Mouse (Mus musculus): ENCODE data around the gene Hspa12a. TPM values are rescaled to one million over a fixed set of nuclear protein-coding genes. Genes with fewer than 3 reads are reported as not detected.
A peak's percentile ranks its signal among the peaks of the same experiment; 100 is the strongest.

Gene Hspa12a
- total RNA-seq, 2 experiments from 2014 or later: 0.48 to 0.62 TPM

DNA sequence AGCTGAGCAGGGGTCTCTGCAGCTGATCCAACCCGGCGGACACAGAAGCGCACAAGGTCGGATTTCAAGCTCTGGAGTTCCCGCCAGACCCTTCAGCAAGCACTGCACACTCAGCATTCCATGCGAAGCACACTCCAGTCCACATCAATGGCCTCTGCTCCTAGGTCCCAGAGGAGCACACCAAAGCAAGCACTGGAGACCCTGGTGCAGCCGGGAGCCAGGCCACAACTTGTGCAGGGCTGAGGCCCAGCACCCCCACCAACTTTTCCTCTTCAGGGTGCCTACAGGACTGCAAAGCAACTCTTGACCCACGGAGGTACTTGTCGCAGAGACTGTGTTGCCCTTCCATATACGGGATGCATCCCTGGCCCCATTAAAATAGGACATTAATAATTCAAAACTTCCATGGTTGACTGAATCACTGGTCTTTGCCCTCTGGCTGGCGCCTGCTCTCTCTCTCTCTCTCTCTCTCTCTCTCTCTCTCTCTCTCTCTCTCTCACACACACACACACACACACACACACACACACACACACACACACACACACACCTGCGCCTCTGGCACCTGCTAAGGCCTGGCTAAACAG is 82.2 kb downstream of the Hspa12a start:
- no peak for ATAC-seq (ENCODE audit: poor library complexity, severe bottlenecking)

DNA sequence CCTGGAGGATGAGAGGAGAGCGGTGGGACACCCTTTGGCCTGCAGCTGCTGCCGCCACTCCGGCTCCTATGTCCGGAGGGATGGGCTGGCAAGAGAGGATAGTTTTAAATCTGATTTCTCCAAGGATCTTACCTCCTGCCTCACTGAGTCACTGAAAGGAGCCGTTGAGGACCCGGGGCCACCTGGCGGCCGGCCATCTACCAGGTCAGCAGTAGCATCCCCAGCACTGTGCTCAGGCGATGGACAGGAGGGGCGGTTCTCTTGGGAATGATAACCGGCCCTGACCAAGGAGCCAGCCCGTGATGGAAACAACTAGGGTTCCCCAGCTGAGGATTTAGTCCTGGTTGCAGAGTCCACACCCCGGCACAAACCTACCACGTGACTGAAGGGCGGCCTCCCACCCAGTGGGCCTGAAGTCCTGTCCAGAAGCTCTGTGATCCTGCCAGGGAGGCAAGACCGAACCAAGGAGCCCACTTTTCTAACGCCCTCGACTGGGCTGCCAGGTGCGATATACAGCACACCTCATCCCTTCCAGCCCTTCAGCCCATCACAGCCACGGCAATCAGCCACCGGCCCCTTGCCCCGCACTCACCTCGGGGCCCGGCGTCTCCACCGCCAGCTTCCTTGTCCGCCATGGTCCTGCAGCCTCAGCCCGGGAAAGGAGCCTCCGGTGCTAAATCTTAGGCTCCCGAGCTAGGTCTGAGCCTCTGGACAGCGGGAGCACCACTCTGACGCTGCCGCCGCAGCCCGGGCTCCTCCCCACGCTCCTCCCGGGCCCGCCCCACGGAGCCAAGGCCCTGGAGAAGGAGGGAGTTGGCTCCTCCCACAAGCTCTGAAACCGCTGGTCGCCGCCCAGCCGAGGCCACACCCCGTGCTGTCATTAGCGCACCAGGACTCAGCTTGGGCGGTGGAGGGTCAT is 82.9 kb downstream of the Hspa12a start:
- ATAC-seq (ENCODE audit: poor library complexity, severe bottlenecking): peak; percentile 86

DNA sequence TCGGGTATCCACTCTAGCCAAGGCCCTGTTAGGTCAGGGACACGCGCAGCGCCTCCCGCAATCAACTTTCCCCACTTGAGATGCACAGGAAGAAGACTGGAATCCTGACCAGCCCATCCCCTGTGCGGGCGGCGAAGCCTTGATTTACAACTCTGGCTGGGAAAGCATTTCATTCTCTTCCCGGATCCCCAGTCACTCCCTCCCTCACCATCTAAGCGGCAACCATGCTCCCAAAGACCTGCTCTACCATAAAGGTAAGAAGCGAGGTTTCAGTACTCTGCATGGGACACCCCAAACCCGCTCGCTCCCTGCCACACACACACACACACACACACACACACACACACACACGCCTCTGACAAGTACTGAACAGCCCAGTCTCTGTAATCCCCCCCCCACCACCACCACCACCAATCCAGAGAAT is 83.6 kb downstream of the Hspa12a start:
- ATAC-seq (ENCODE audit: poor library complexity, severe bottlenecking): no peak

DNA sequence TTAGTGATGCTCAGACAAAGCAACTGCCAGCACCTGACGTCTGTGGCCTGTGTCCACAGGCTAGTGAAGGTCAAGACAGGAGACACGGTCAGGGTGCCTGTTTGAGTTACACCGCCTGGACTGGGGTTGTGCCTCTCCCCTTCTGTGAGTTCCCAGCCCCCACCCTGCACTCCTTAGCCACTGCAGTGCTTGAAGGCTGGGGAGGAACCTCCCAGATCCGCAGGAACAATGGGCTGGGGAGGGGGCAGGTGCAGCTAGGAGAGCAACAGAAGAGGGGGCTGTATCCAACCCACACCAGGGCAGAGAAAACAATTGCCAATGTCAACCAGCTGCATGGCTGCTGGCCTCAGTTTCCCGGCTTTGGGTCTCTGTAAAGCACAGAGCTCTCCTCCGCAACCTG is 84.1 kb downstream of the Hspa12a start:
- no peak for ATAC-seq (ENCODE audit: poor library complexity, severe bottlenecking)

DNA sequence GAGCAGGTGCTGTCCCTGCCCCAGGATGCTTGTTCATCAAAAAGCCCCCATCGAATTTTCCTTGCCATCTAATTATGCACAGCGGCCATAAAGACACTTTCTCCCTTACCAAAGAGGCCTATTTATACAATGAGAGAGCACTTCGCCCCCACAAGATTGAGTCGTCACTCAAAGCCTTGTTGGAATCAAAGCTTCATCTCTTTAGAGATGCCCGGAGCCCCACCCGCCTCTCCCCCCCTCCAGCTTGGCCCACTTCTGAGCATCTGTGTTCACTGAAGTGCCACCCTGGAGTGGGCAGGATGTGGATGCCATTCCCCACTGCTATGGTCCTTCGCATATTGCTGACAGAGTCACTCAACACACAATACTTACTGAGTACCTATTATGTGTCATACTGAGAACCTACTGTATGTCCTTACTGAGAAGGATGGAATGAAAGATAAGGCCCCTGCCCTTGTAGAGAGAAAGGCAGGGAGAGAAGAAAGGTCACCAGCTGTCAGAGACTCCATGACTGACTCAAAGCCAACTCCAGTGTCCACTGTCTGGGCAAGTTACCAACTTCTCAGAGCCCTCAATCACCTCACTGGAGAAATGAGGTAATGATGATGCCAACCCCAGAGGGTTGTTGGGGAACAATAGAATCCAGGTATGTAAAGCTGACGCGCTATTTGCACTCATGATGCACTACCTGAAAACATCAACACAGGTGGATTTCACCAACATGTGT is 87.2 kb downstream of the Hspa12a start:
- ATAC-seq (ENCODE audit: poor library complexity, severe bottlenecking): no peak

DNA sequence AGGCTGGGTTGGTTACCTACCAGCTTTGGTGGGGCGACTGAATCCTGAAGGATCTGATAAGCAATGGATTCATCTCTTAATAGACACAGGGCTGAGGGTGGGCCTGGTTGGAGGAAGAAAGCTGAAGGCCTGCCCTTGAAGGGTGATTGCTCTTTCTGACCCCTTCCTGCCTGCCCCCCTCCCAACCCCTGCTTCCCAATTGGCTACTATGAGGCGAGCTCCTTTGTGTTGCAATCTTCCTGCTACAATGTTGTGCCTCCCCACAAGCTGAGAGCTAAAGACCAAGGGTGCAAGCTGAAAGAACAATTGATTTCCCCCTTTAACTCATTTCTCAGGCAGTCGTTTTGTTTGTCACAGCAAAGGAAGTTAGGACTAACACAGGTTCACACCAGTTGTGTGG is 88.6 kb downstream of the Hspa12a start:
- ATAC-seq (ENCODE audit: poor library complexity, severe bottlenecking): no peak

DNA sequence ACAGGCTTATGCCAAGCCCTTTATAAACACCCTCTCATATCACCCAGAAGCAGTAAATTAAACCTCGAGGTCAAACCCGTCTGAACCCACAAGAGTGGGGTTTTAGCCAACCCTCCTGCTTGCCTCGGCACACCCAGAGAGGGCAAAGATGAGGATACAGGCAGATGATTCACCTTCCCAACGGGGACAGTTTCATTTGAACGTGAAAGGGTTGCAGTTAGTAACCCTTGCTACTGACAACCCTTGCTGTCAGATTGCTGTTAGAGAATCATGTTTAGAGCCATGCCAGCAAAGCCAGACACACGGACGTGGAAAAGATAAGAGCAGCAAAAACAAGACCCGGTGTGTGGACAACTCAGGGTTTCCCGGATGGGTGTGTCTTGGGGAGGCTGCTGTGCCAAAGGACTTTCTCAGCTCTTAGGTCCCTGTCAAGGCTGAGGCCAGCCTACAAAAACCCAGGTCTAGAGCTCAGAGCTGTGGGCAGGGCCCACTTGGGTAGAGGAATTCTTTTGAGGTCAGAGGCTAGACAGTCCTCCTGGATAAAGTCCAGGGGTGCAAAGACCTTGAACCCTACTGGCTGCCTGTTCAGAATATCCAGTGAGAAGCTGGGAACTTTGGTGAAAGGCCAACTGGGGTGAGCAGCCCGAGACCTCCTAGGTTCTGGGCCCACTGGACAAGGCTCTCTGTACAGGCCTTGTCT is 90.3 kb downstream of the Hspa12a start:
- no peak for ATAC-seq (ENCODE audit: poor library complexity, severe bottlenecking)

DNA sequence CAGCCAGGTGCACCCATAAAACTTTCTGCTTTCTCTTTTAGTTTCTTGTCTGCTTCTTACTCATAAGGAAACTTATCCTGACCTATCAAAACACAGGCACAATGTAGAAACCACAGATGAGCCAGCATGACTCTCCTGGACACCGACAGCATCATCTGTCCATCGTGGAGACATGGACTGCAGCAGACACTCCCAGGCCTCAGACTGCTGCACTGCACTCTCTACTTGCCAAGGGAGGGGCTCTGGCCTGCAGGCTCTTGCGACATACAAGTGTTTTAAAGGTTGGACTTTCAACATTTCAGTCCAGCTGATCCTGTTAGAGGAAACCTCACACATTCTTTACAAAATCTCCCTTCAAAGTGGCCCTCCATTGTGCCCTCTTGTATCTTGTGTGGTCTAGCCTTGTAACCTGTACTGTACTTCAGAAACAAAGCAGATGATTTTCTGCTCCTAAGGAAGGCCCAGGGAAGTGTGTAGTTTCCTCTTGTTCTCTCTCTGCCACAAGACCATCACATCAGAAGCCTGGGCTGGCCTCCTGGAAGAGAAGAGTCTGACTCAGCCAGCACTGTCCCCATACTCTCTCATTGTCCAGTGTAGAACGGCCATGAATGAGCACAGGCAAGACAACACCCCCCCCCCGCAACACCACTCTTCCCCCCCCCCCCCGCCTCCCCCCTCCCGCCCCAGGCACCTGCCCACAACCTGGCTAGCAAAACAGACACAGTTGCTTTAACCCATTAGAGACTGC is 92.6 kb downstream of the Hspa12a start:
- peak; percentile 59 for ATAC-seq (ENCODE audit: poor library complexity, severe bottlenecking)

DNA sequence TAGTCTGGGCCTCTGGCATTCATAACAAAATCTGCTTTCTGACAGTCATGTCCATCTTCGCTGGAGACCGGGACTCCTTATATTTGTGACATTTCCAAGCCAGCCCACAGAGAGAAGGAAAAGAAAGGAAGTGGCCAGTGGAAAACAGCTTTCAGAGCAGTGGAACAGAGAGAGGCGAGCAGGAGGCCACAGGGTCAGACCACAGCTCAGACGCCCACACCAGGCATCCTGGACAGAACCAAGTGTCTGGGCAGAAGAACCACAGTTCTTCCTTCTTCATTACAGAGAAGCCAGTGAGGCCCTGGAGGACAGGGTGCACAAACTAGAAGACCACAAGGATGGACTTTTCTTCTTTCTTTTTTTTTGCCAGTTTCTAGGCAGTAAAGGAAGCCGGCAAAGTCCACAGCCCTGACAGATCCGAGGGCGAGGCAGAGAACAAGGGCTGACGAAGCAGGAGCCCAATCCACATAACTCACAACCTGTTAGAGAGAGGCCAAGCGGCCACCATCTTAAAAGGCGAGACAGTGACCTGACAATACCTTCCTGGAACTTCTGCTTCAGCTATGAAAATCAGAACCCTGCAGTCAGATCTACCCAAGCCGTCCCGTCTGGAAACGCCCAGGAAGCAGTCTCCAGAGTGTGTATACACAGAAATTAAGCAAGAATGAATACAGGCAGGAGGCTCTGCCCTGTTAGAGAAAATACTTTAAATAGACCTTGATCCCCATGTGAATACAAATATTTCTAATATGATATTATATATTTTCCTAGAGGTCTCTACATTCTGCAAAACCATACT is 93.9 kb downstream of the Hspa12a start:
- ATAC-seq (ENCODE audit: poor library complexity, severe bottlenecking): no peak

DNA sequence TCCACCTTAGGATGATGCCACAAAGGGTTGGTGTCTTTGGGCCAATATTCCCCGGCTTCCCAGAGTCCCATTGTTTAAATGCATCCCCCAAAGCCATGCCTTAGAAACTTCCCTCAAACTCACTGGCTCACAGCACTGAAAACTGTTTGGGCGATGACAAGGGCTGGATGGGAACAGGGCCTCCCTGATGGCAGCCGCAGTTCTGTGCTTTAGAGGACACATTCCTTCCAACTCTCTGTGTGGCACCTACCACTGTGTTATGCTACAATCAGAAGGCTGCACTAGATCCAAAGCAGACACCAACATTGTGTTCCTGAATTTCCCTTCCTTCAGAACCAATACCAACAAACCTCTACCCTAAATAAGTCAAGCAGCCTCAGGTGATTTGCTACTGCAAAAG is 99.8 kb downstream of the Hspa12a start:
- ATAC-seq (ENCODE audit: poor library complexity, severe bottlenecking): no peak

DNA sequence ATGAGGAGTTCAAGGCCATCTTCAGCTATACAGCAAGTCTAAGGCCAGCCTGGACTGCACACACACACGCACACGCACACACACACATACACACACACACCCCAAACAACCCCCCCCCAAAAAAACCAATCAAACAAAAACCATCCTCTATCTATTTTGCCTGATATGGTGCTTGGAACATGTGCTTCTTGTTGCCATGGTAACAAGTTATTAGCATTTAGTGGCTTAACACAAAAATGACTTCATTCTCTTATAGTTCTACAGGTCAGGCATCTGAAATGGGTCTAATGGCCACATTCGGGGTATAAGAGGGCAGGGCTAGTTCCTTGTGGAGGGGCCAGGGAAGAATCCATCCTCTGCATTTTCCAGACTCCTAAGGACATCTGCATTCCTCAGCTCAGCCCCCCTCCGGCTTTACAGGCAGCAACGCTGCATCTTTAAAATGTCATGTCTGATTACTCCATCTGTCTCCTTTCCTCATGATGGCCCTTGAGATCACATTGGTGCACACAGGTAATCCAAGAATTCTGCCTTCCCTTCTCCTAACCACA is 102.7 kb downstream of the Hspa12a start:
- no peak for ATAC-seq (ENCODE audit: poor library complexity, severe bottlenecking)

DNA sequence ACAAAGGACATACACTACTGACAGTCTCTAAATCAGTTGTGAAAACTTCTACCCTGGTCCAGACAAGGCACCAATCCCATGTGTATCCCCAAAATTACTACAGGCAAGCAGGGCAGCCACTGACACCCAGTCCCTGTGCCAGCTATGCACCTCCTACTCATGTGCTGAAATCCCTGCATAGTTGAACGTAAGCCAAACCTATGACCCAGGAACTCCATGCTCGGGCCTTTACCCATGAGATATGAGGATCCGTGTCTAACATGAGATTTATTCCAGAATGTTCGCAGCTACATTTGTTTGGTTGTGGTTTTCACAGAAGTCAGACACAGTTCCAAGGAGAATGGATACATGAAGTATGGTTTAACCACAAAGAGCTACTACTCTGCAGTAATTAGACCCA is 103.6 kb downstream of the Hspa12a start:
- ATAC-seq (ENCODE audit: poor library complexity, severe bottlenecking): no peak

DNA sequence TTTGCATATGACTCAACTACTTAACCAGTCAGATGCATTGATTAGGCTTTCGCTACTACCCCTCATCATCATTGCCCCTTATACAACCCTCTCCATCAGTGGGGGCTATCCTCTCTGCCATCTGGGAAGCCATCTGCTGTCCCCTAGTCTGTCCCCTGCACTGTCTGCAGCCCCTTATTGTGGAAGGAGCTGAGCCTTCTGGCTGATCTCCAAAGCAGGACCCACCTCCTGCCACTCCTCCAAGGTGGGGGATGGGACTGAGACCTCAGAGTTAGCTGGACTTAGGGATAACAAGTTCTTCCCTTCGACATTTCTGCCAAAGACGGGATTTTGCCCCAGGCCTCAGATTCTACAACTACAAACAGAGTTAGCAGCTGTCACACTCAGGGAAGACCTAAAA is 104.1 kb downstream of the Hspa12a start:
- no peak for ATAC-seq (ENCODE audit: poor library complexity, severe bottlenecking)

DNA sequence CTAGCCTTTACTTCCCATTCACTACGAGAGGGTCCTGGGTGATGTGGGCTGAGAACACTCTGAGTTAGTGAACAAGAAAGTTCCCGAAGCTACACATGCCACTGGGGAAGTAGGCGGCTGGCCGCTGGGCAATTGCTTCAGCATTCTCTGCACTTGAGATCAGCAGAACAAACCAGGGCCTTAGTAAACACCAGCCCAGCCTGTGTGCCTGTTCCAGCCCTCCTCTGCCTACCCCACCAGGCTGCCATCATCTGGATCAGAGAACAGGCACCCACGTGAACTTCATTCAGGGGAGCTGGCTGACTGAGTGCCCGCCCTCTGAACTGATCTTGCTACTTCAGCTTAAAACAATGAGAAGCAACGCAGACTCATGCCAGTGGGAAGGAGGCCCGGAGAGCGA is 104.7 kb downstream of the Hspa12a start:
- no peak for ATAC-seq (ENCODE audit: poor library complexity, severe bottlenecking)

DNA sequence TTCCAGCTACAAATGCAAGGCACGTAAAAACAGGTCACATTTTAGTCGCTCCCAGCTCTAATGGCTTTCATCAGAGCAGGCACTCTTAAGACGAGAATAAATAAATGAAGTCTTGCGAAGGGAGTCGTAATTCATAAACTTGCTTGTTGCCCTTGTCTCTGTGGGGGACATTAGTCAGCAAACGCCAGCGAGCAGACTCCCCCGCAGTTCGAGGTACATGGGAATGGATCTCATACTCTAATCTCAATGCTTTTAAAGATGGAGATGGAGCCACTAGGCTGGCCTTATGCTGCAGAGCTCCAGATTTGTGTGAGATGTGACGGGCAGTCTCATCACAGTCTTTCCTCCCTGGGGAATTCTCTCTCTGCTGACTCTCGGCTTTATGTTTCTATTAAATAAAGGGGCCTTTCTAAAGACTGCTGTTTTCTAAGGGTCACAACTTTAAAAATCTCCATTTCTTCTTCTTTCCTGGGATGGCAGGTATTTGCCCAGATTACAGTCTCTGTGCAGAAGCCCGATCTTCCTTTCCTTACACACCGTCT is 109.7 kb downstream of the Hspa12a start:
- ATAC-seq (ENCODE audit: poor library complexity, severe bottlenecking): no peak

DNA sequence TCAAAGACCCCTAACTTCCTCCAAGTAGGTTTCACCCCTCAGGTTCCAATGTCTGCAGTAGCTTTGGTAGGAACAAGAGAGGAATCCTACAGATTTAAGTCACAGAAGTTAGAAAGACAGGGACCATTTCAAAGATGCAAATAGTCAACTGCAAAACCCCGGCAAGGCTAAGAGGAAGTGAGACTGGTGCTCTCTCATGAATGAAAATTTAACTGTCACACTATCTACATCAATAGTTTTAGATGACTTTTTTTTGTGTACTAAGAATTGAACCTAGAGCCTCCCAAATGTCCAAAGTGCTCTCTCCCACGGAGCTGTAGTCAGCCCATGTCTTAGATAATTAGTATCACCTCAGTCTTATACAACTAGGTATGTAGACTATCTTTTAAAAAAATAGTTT is 110.5 kb downstream of the Hspa12a start:
- ATAC-seq (ENCODE audit: poor library complexity, severe bottlenecking): no peak

DNA sequence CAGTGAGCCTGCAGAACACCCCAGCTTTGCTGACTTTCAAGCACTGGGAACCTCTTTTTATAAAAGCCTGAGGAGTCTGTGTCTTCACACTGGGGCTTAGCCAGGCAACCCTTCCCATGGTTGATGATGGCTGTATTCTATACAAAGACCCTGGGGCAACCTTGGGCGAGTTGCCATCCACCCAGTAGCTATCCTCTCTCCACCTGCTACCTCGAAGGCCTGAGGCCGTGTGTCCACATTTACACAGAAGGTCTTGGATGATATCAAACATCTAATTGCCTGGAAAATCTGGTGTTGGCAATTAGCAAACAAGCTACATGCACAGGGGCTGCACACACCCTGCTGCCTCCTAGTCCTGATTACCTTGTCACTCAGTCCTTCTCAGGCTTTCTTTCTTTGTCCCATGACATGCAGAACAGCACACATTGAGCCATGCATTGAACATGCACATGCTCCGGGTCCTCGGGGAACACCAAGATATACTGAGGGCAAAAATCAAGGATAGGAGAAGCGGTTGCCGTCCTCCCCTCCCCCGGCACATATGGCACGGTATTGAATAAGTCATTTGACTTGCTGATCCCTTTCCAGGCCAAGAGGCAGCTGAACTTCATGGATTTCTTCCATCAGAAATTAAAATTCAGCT is 112.1 kb downstream of the Hspa12a start:
- ATAC-seq (ENCODE audit: poor library complexity, severe bottlenecking): no peak

DNA sequence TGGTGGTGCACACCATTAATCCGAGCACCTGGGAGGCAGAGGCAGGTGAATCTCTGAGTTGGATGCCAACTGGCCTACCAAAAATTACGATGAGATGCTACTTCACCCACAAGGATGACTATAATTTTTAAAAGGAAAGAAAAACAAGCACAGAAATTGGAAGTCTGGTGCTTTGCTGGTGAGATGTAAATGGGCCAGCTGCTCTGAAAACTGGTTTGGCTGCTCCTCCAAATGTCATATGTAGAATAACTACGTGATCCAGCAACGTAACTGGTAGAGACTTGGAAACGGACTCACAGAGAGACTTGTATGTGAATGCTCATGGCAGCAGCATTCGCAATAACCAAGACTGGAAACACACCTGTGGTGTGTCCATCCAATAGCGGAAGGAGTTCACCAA is 113.3 kb downstream of the Hspa12a start:
- ATAC-seq (ENCODE audit: poor library complexity, severe bottlenecking): no peak

DNA sequence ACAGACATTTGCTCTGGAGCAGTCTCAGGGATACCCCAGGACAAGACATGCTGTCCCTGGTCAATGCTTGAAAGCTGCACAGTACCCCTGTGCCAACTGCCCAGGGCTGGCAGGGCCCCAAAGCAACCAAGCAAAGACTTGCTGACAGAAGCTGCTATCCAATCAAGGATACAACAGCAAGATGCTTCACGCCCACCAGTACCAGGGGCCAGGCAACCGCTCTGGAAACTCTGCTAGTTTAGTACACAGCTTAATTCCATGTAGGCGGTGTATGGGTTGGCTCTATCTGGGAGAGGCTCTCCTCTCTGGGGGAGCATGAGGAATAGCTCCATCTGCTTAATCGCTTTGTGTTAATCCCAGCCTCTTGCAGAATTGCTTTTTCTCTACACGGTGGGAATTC is 113.9 kb downstream of the Hspa12a start:
- ATAC-seq (ENCODE audit: poor library complexity, severe bottlenecking): no peak

All from megakaryocyte, adult 5-6 weeks (primary cell).